Mouse (Mus musculus) bone marrow, adult 2 months (tissue): ENCODE results near the gene Tmprss3.

Experiments used
- CTCF ChIP-seq: fragments of 200-500 bp; IDR thresholded peaks from 2 replicates; pipeline ENCODE4 v1.5.1; 2011; ENCODE audit warnings: low read length, control low read depth; ENCODE audit not compliant: control insufficient read depth, insufficient read depth
- POLR2A ChIP-seq: fragments of 200-500 bp; IDR thresholded peaks from 2 replicates; pipeline ENCODE4 v1.6.1; 2011; ENCODE audit warnings: low read depth, mild to moderate bottlenecking, control low read depth, low read length, borderline replicate concordance; ENCODE audit not compliant: control insufficient read depth

DNA sequence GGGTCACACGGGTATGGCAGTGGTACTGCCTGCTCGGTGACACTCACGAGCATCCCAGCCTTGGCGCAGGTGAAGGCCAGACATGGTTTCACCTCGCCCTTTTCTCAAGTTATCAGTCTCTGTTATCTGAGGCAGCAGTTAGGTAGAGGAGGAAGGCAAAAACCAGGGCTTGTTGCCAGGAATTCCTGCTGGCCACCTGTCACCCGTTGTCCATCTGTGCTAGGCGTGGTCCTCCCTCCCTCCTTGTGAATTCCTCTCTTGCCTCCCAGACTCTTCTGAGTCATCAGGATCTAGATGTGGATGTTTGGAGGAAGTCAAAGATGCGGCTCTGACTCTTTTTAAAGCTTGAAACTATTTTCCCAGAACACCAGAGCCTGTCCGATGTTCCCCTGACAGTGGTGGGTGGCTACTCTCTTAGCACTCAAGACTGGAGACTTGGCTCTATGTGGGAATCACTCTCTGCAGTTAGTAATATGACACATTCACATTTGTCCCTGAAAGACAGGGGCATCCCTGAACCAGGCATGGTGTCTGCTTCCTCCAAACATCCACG, 67.4 kb downstream of the Tmprss3 start:
- TF ChIP-seq POLR2A (no peak), CTCF (no peak)
